Mouse (Mus musculus): ENCODE measurements at regions not wholly inside any gene's neighbourhood (a gene's known extent, or its start where the extent isn't known, plus 50 kb on each side); places are given as distances from the start of the nearest gene placed in this dataset.

- no peak for ATAC-seq (ENCODE audit: insufficient number of reproducible peaks, low FRiP score)
- Histone ChIP-seq H3K27me3 (replicated peaks) (no peaks in the 10 kb centered on the region), H3K36me3 (no peaks in the 10 kb centered on the region), H3K4me1 (replicated peaks) (no peaks in the 10 kb centered on the region), H3K27ac (ENCODE audit: poor library complexity, severe bottlenecking) (no peak overlapping the region), H3K4me2 (no peak overlapping the region), H3K9me3 (replicated peaks) (no peaks in the 10 kb centered on the region), H3K9ac (no peak overlapping the region), H3K4me3 (no peak overlapping the region)
- 78% methylated on average over 8 of the region's 8 CpGs for WGBS
Observed at GRCm38 (mm10) chr8:109245526-109245925, 248.3 kb upstream of the Pmfbp1 start.

- 77% methylated on average over 6 of the region's 6 CpGs for WGBS
- Histone ChIP-seq H3K4me2 (no peak overlapping the region), H3K36me3 (no peaks in the 10 kb centered on the region), H3K4me3 (no peak overlapping the region), H3K27ac (ENCODE audit: poor library complexity, severe bottlenecking) (no peak overlapping the region), H3K4me1 (replicated peaks) (0 out of 2 replicates have a peak, but pooled peaks cover 3% of the 10 kb centered on the region), H3K27me3 (replicated peaks) (no peaks in the 10 kb centered on the region), H3K9ac (no peak overlapping the region), H3K9me3 (replicated peaks) (no peaks in the 10 kb centered on the region)
- no peak for ATAC-seq (ENCODE audit: insufficient number of reproducible peaks, low FRiP score)
Observed at GRCm38 (mm10) chr8:109247875-109248274, 246.0 kb upstream of the Pmfbp1 start.

GRCm38 (mm10) chr8:109248356-109248755 is 245.5 kb upstream of the Pmfbp1 start:
- ATAC-seq (ENCODE audit: insufficient number of reproducible peaks, low FRiP score): no peak
- Histone ChIP-seq H3K27ac (ENCODE audit: poor library complexity, severe bottlenecking) (no peak overlapping the region), H3K9me3 (replicated peaks) (no peaks in the 10 kb centered on the region), H3K4me3 (no peak overlapping the region), H3K4me1 (replicated peaks) (0 out of 2 replicates have a peak, but pooled peaks cover 3% of the 10 kb centered on the region), H3K27me3 (replicated peaks) (no peaks in the 10 kb centered on the region), H3K4me2 (no peak overlapping the region), H3K36me3 (no peaks in the 10 kb centered on the region), H3K9ac (no peak overlapping the region)
- WGBS: 89% methylated on average over 6 of the region's 6 CpGs

- Histone ChIP-seq H3K27me3 (replicated peaks) (no peaks in the 10 kb centered on the region), H3K4me3 (no peak overlapping the region), H3K9ac (no peak overlapping the region), H3K36me3 (no peaks in the 10 kb centered on the region), H3K27ac (ENCODE audit: poor library complexity, severe bottlenecking) (no peak overlapping the region), H3K9me3 (replicated peaks) (no peaks in the 10 kb centered on the region), H3K4me2 (no peak overlapping the region), H3K4me1 (replicated peaks) (0 out of 2 replicates have a peak, but pooled peaks cover 3% of the 10 kb centered on the region)
- WGBS: 85% methylated on average over 12 of the region's 12 CpGs
- ATAC-seq (ENCODE audit: insufficient number of reproducible peaks, low FRiP score): no peak
Observed at GRCm38 (mm10) chr8:109249256-109249655, 244.6 kb upstream of the Pmfbp1 start.

GRCm38 (mm10) chr8:109249691-109250090 is 244.1 kb upstream of the Pmfbp1 start:
- Histone ChIP-seq H3K9ac (no peak overlapping the region), H3K4me1 (replicated peaks) (0 out of 2 replicates have a peak, but pooled peaks cover 3% of the 10 kb centered on the region), H3K9me3 (replicated peaks) (no peaks in the 10 kb centered on the region), H3K4me3 (no peak overlapping the region), H3K4me2 (no peak overlapping the region), H3K27me3 (replicated peaks) (no peaks in the 10 kb centered on the region), H3K27ac (ENCODE audit: poor library complexity, severe bottlenecking) (no peak overlapping the region), H3K36me3 (no peaks in the 10 kb centered on the region)
- 88% methylated on average over 9 of the region's 9 CpGs for WGBS
- ATAC-seq (ENCODE audit: insufficient number of reproducible peaks, low FRiP score): no peak

- H3K36me3 ChIP-seq: no peaks in the 10 kb centered on the region
- no peak overlapping the region for H3K9ac ChIP-seq
- 0 out of 2 replicates have a peak, but pooled peaks cover 3% of the 10 kb centered on the region for H3K4me1 ChIP-seq (replicated peaks)
- 76% methylated on average over 8 of the region's 8 CpGs for WGBS
- H3K27ac ChIP-seq (ENCODE audit: poor library complexity, severe bottlenecking): no peak overlapping the region
- ATAC-seq (ENCODE audit: insufficient number of reproducible peaks, low FRiP score): no peak
- no peaks in the 10 kb centered on the region for H3K27me3 ChIP-seq (replicated peaks)
- no peak overlapping the region for H3K4me2 ChIP-seq
- no peak overlapping the region for H3K4me3 ChIP-seq
- H3K9me3 ChIP-seq (replicated peaks): peaks cover 4% of the 10 kb centered on the region; the same call in 1 of the 2 replicates
Observed at GRCm38 (mm10) chr8:109250551-109250950, 243.3 kb upstream of the Pmfbp1 start.

- no peak overlapping the region for H3K4me3 ChIP-seq
- 0 out of 2 replicates have a peak, but pooled peaks cover 3% of the 10 kb centered on the region for H3K4me1 ChIP-seq (replicated peaks)
- no peaks in the 10 kb centered on the region for H3K36me3 ChIP-seq
- peak overlapping the region; percentile 44; the same call in 1 of the 2 replicates for H3K4me2 ChIP-seq
- H3K27ac ChIP-seq (ENCODE audit: poor library complexity, severe bottlenecking): no peak overlapping the region
- no peak overlapping the region for H3K9ac ChIP-seq
- peaks cover 4% of the 10 kb centered on the region; the same call in 1 of the 2 replicates for H3K9me3 ChIP-seq (replicated peaks)
- ATAC-seq (ENCODE audit: insufficient number of reproducible peaks, low FRiP score): no peak
- 73% methylated on average over 24 of the region's 24 CpGs for WGBS
- no peaks in the 10 kb centered on the region for H3K27me3 ChIP-seq (replicated peaks)
Observed at GRCm38 (mm10) chr8:109251360-109251798, 242.4 kb upstream of the Pmfbp1 start.

- H3K36me3 ChIP-seq: no peaks in the 10 kb centered on the region
- no peak overlapping the region for H3K4me3 ChIP-seq
- no peak overlapping the region for H3K9ac ChIP-seq
- H3K27me3 ChIP-seq (replicated peaks): no peaks in the 10 kb centered on the region
- H3K4me2 ChIP-seq: no peak overlapping the region
- 65% methylated on average over 4 of the region's 4 CpGs for WGBS
- peaks cover 4% of the 10 kb centered on the region; the same call in 1 of the 2 replicates for H3K9me3 ChIP-seq (replicated peaks)
- 0 out of 2 replicates have a peak, but pooled peaks cover 3% of the 10 kb centered on the region for H3K4me1 ChIP-seq (replicated peaks)
- H3K27ac ChIP-seq (ENCODE audit: poor library complexity, severe bottlenecking): no peak overlapping the region
- no peak for ATAC-seq (ENCODE audit: insufficient number of reproducible peaks, low FRiP score)
Observed at GRCm38 (mm10) chr8:109252404-109252803, 241.4 kb upstream of the Pmfbp1 start.

- Histone ChIP-seq H3K9ac (no peak overlapping the region), H3K27me3 (replicated peaks) (no peaks in the 10 kb centered on the region), H3K9me3 (replicated peaks) (no peaks in the 10 kb centered on the region), H3K4me1 (replicated peaks) (no peaks in the 10 kb centered on the region; the same call in 1 of the 2 replicates), H3K4me3 (no peak overlapping the region), H3K4me2 (no peak overlapping the region), H3K36me3 (no peaks in the 10 kb centered on the region), H3K27ac (ENCODE audit: poor library complexity, severe bottlenecking) (no peak overlapping the region)
- WGBS: 17% methylated on average over 5 of the region's 5 CpGs
- ATAC-seq (ENCODE audit: insufficient number of reproducible peaks, low FRiP score): no peak
Observed at GRCm38 (mm10) chr8:109279129-109279528, 214.7 kb upstream of the Pmfbp1 start.

GRCm38 (mm10) chr8:109280540-109280939 is 213.3 kb upstream of the Pmfbp1 start:
- Histone ChIP-seq H3K4me2 (no peak overlapping the region), H3K27me3 (replicated peaks) (no peaks in the 10 kb centered on the region), H3K36me3 (no peaks in the 10 kb centered on the region), H3K9me3 (replicated peaks) (no peaks in the 10 kb centered on the region), H3K9ac (no peak overlapping the region), H3K4me3 (no peak overlapping the region), H3K27ac (ENCODE audit: poor library complexity, severe bottlenecking) (no peak overlapping the region), H3K4me1 (replicated peaks) (no peaks in the 10 kb centered on the region; the same call in 1 of the 2 replicates)
- 72% methylated on average over 2 of the region's 2 CpGs for whole genome bisulfite sequencing
- no peak for ATAC-seq (ENCODE audit: insufficient number of reproducible peaks, low FRiP score)

GRCm38 (mm10) chr8:109281598-109281997 is 212.2 kb upstream of the Pmfbp1 start:
- H3K9me3 ChIP-seq (replicated peaks): no peaks in the 10 kb centered on the region
- 39% methylated on average over 10 of the region's 10 CpGs for WGBS
- 0 out of 2 replicates have a peak overlapping the region, but pooled peaks have one; percentile 3 for H3K4me3 ChIP-seq
- no peaks in the 10 kb centered on the region for H3K36me3 ChIP-seq
- H3K4me2 ChIP-seq: peak overlapping the region; percentile 24; the same call in 1 of the 2 replicates
- no peak overlapping the region for H3K9ac ChIP-seq
- no peaks in the 10 kb centered on the region; the same call in 1 of the 2 replicates for H3K4me1 ChIP-seq (replicated peaks)
- H3K27me3 ChIP-seq (replicated peaks): no peaks in the 10 kb centered on the region
- no peak overlapping the region for H3K27ac ChIP-seq (ENCODE audit: poor library complexity, severe bottlenecking)
- ATAC-seq (ENCODE audit: insufficient number of reproducible peaks, low FRiP score): no peak

All from heart, embryonic 12.5 days (tissue).